Mouse (Mus musculus) neural tube, embryonic 13.5 days (tissue): ENCODE data around the gene Gfy. TPM values are rescaled to one million over a fixed set of nuclear protein-coding genes. Genes with fewer than 3 reads are reported as not detected.
A peak's percentile ranks its signal among the peaks of the same experiment; 100 is the strongest.
"Not testable (repeated sequence)": the region's sequence is repeated elsewhere in the genome, so short reads cannot be mapped to it uniquely, and the experiment has no call there.

Experiments
- ATAC-seq: fragments of 200-750 bp; cut with Nextera tagmentation; 2 replicates; pipeline ENCODE4 v1.8.0; 2017; ENCODE audit warnings: low read depth, mild to moderate bottlenecking, moderate TSS enrichment, moderate library complexity
- H3K27ac ChIP-seq: fragments of 300-500 bp; sonication (generic); replicated peaks from 2 replicates; pipeline ENCODE4 v1.5.1; 2015; ENCODE audit warnings: moderate library complexity, mild to moderate bottlenecking, inconsistent platforms
- H3K27me3 ChIP-seq: fragments of 300-500 bp; sonication (generic); 2 replicates; pipeline ENCODE4 v1.6.1; 2015; ENCODE audit warnings: mild to moderate bottlenecking, inconsistent platforms
- H3K36me3 ChIP-seq: fragments of 300-500 bp; sonication (generic); 2 replicates; pipeline ENCODE4 v1.6.1; 2015; ENCODE audit warnings: mild to moderate bottlenecking, inconsistent platforms
- H3K4me1 ChIP-seq: fragments of 300-500 bp; sonication (generic); replicated peaks from 2 replicates; pipeline ENCODE4 v1.6.1; 2015; ENCODE audit warnings: inconsistent platforms
- H3K4me2 ChIP-seq: fragments of 300-500 bp; sonication (generic); 2 replicates; pipeline ENCODE4 v1.6.1; 2015; ENCODE audit warnings: inconsistent platforms, mild to moderate bottlenecking, moderate library complexity
- H3K4me3 ChIP-seq: fragments of 300-500 bp; sonication (generic); 2 replicates; pipeline ENCODE4 v1.5.1; 2015; ENCODE audit warnings: mild to moderate bottlenecking, inconsistent platforms
- H3K9ac ChIP-seq: fragments of 300-500 bp; sonication (generic); 2 replicates; pipeline ENCODE4 v1.6.1; 2015; ENCODE audit warnings: moderate library complexity, mild to moderate bottlenecking, inconsistent platforms
- H3K9me3 ChIP-seq: fragments of 300-500 bp; sonication (generic); 2 replicates; pipeline ENCODE4 v1.6.1; 2016; ENCODE audit warnings: inconsistent platforms
- WGBS: fragments of 180-500 bp; shearing (Covaris S2); methylation state at CpG from one replicate; pipeline ENCODE4 v1.1.7; 2015; 5-methylcytosine and 5-hydroxymethylcytosine counted together
- polyA plus RNA-seq: library from polyadenylated mRNA; unstranded; fragments of >200 nt; fragmentation: Nextera tagmentation; extraction: Ambion mirVana; gene quantifications from 2 replicates; pipeline ENCODE4 v1.2.1, GENCODE M21; 2015

The Gfy gene
- polyA plus RNA-seq, 1 experiment from 2014 or later, result not detected

DNA sequence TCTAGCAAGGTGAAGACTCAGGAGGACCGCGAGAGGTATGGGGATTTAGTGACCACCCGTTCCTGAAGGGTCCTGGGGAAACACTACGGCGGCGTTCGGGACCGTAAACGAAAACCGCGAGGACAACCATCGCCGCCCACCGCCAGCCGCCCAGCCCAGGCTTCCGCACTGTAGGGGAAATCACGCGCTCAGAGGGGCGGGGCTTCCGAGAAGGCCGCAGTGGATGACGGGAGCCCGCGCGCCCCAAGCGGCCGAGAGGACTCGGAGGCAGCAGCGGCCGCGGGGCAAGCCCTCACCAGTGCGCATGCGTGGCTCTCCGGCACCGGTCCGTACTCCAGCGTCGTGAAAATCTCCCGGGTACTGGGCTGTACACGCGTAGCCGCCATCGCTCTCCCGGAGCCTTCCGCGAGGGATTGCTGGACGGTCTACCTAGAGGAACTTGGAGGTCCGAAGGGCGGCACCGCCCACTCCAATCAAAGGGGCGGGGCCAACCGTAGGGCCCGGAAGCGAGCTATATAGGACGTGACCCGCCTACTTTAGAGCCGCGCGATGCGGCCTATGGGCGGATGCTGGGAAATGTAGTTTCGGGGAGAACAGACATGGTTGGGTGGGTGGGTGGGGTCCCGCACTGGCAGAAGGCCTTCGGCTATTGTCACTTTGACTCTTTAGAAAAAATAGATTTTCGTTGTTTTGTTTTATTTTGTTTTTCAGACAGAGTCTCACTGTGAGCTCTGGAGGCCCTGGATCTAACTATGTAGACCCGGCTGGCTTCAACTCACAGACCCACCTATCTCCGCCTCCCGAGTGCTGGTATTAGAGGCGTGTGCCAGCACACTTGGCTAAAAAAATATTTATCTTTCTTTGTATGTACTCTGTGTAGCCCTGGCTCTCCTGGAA is 25.0 kb downstream of the Gfy start, which contains the start of the genes Pih1d1 and Aldh16a1:
Pih1d1 (plus strand) TSS at position 208 of the 897 bp plus-strand sequence.
Aldh16a1 (minus strand) TSS at position 489 of the 897 bp plus-strand sequence.
- peak within 1 kb of the TSS; percentile 81 for H3K4me2 ChIP-seq
- no peaks in the 10 kb centered on the region for H3K9me3 ChIP-seq
- ATAC-seq, result peak; percentile 97
- H3K27ac ChIP-seq, result peak within 1 kb of the TSS; percentile 96
- H3K36me3 ChIP-seq, result peaks cover 22% of the 10 kb centered on the region
- peak within 1 kb of the TSS; percentile 94 for H3K9ac ChIP-seq
- no peaks in the 10 kb centered on the region for H3K27me3 ChIP-seq
- peaks cover 30% of the 10 kb centered on the region for H3K4me1 ChIP-seq
- 5% methylated on average over 69 of the region's 69 CpGs for WGBS
- H3K4me3 ChIP-seq, result peak within 1 kb of the TSS; percentile 63

DNA sequence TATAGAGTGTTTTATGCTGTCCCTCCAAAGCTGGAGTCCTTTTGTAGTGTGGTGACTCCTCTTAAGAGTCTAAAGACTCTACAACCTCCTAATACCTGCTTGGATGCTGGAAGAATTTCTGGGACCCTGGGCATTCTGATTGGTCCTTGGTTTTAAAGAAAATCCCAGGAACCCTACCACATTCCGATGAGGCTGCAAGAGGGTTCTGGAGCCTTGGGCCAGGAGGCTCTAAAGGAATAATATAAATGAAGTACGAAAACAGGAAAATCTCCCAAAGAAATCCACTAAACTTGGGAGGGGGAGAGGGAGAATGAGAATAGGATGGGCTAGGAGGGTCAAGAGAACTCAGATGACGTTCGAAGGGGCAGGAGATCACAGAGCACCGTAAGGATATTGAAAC is 25.8 kb downstream of the Gfy start:
- Histone ChIP-seq H3K4me3 (peak overlapping the region; percentile 63), H3K36me3 (peaks cover 15% of the 10 kb centered on the region), H3K4me1 (peaks cover 30% of the 10 kb centered on the region), H3K4me2 (peak overlapping the region; percentile 81), H3K27me3 (no peaks in the 10 kb centered on the region), H3K27ac (peak overlapping the region; percentile 96), H3K9me3 (no peaks in the 10 kb centered on the region), H3K9ac (peak overlapping the region; percentile 94)
- WGBS, result 3% methylated on average over 5 of the region's 5 CpGs
- ATAC-seq, result 0 out of 2 replicates have a peak, but pooled peaks have one; percentile 3

DNA sequence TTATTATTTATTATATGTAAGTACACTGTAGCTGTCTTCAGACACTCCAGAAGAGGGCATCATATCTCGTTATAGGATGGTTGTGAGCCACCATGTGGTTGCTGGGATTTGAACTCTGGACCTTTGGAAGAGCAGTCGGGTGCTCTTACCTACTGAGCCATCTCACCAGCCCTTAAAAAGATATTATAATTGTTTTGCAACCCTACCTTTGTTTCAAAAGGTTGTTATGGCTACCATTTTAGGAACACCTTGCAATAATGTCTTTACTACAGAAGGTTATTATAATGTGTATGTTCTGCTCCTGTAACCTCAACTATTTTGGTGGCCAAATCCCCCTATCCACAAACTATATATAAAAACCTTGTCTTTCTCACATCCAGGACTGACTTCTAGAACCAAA is 26.3 kb downstream of the Gfy start:
- H3K27ac ChIP-seq, H3K27me3 ChIP-seq, ATAC-seq, H3K9me3 ChIP-seq, H3K36me3 ChIP-seq, H3K9ac ChIP-seq: not testable (repeated sequence)
- WGBS, result 94% methylated on average over 2 of the region's 2 CpGs
- H3K4me3 ChIP-seq, result peak overlapping the region; percentile 63; the same call in 1 of the 2 replicates
- H3K4me2 ChIP-seq, result peak overlapping the region; percentile 81; the same call in 1 of the 2 replicates
- H3K4me1 ChIP-seq, result peaks cover 30% of the 10 kb centered on the region

DNA sequence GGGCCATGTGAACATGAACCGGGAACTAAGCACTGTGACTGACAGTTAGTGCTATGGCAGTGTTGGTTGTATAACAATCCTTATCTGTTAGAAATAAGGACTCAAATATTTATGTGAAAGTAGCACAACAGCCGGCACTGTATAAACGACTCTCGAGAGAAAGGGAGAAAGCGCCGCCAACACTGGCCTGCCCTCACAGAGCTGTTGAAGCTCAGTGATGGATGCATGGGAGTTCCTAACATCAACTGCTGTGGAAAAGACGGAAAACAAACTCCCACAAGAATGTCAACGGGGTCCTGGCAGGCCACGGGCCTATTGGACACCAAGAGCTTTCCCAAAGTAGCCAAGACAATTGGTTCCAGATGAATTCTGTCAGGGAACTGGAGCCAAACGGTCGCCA is 28.1 kb downstream of the Gfy start:
- H3K27me3 ChIP-seq, result no peaks in the 10 kb centered on the region
- no peak overlapping the region for H3K4me2 ChIP-seq
- no peak for ATAC-seq
- H3K4me1 ChIP-seq, result peaks cover 30% of the 10 kb centered on the region
- no peak overlapping the region for H3K4me3 ChIP-seq
- WGBS, result 58% methylated on average over 11 of the region's 11 CpGs
- 0 out of 2 replicates have a peak, but pooled peaks cover 6% of the 10 kb centered on the region for H3K36me3 ChIP-seq
- H3K9me3 ChIP-seq, result no peaks in the 10 kb centered on the region
- no peak overlapping the region for H3K27ac ChIP-seq
- H3K9ac ChIP-seq, result no peak overlapping the region

DNA sequence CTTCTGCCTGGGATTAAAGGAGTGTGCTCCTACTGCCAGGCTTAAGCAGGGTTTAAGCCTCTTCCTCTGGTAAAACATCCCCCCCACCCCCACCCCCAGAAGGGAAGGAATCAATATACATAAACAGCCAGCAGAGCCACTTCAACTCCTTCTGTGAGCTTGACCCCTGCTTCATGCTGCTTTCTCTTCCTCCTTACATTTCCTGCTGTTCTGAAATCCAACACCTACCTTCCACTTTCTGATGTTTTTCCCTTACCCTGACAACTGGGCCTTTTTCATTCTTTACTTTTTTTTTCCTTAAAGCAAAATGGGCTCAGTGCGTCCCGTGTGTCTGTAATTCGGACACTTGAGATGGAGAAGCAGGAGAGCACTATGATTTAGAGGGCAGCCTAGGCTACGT is 29.0 kb downstream of the Gfy start:
- Histone ChIP-seq H3K4me1 (peaks cover 25% of the 10 kb centered on the region), H3K27me3 (no peaks in the 10 kb centered on the region), H3K4me2 (no peak overlapping the region), H3K4me3 (no peak overlapping the region), H3K27ac (no peak overlapping the region), H3K9me3 (no peaks in the 10 kb centered on the region), H3K36me3 (peaks cover 11% of the 10 kb centered on the region; the same call in 1 of the 2 replicates), H3K9ac (no peak overlapping the region)
- WGBS, result 79% methylated on average over 4 of the region's 4 CpGs
- ATAC-seq, result no peak

GRCm38 (mm10) chr7:45149545-45149944 is 29.8 kb downstream of the Gfy start:
- WGBS, result 31% methylated on average over 6 of the region's 6 CpGs
- no peaks in the 10 kb centered on the region for H3K9me3 ChIP-seq
- peaks cover 19% of the 10 kb centered on the region; the same call in 1 of the 2 replicates for H3K36me3 ChIP-seq
- no peak overlapping the region for H3K4me2 ChIP-seq
- ATAC-seq, result no peak
- no peak overlapping the region for H3K27ac ChIP-seq
- H3K4me3 ChIP-seq, result no peak overlapping the region
- no peaks in the 10 kb centered on the region for H3K27me3 ChIP-seq
- peaks cover 18% of the 10 kb centered on the region for H3K4me1 ChIP-seq
- H3K9ac ChIP-seq, result peak overlapping the region; percentile 31; the same call in 1 of the 2 replicates

GRCm38 (mm10) chr7:45148534-45149098 is 30.8 kb downstream of the Gfy start:
- no peak overlapping the region for H3K9ac ChIP-seq
- peaks cover 27% of the 10 kb centered on the region for H3K36me3 ChIP-seq
- ATAC-seq, result no peak
- H3K9me3 ChIP-seq, result no peaks in the 10 kb centered on the region
- WGBS, result 67% methylated on average over 4 of the region's 4 CpGs
- H3K4me2 ChIP-seq, result no peak overlapping the region
- H3K27ac ChIP-seq, result no peak overlapping the region
- H3K4me3 ChIP-seq, result no peak overlapping the region
- peaks cover 16% of the 10 kb centered on the region for H3K4me1 ChIP-seq
- no peaks in the 10 kb centered on the region for H3K27me3 ChIP-seq

DNA sequence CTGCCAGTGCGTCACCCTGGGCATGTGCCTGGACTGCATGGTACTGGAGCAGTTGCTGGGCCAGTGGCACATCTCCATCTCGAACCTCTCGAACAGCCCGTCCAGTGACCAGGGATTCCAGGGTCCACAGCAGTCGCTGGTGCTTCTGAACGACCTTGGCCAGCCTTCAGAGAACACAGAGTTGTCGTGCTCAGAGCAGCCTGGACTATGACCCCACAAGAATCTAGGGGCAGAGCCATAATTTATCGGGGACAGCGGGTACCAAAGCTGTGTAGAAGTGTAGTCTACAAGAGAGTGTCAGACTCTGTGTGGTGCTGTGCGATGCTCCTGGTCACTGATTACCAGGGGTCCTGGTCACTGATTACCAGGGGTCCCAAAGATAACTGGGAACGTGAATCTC is 31.5 kb downstream of the Gfy start:
- Histone ChIP-seq H3K36me3 (peaks cover 30% of the 10 kb centered on the region), H3K4me2 (no peak overlapping the region), H3K27ac (no peak overlapping the region), H3K4me3 (no peak overlapping the region), H3K9me3 (no peaks in the 10 kb centered on the region), H3K4me1 (peaks cover 12% of the 10 kb centered on the region; the same call in 1 of the 2 replicates), H3K27me3 (no peaks in the 10 kb centered on the region), H3K9ac (no peak overlapping the region)
- WGBS, result 88% methylated on average over 11 of the region's 11 CpGs
- ATAC-seq, result no peak

DNA sequence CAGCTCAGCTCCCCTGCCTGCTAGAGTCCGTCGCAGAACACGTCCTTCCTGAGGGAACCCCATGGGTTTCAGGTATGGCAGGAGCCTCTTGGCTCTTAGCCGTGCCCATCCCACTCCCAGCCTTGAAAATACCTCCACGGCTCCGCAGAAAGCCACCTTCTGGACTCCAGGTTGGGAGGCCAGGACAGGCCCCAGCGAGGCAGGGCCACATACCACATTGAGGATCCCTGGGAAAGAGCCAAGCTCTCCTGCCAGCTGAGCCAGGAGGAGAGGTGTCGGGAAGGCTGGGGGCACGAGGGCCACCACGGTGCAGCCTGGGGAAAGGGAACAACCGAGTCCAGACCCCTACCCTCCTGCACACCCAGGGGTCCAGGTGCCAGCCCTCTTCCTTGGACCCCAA is 32.1 kb downstream of the Gfy start:
- no peak overlapping the region for H3K9ac ChIP-seq
- 94% methylated on average over 11 of the region's 11 CpGs for WGBS
- H3K4me1 ChIP-seq, result peaks cover 12% of the 10 kb centered on the region; the same call in 1 of the 2 replicates
- peaks cover 36% of the 10 kb centered on the region for H3K36me3 ChIP-seq
- no peaks in the 10 kb centered on the region for H3K9me3 ChIP-seq
- ATAC-seq, result no peak
- H3K4me2 ChIP-seq, result no peak overlapping the region
- no peaks in the 10 kb centered on the region for H3K27me3 ChIP-seq
- H3K27ac ChIP-seq, result no peak overlapping the region
- H3K4me3 ChIP-seq, result no peak overlapping the region

DNA sequence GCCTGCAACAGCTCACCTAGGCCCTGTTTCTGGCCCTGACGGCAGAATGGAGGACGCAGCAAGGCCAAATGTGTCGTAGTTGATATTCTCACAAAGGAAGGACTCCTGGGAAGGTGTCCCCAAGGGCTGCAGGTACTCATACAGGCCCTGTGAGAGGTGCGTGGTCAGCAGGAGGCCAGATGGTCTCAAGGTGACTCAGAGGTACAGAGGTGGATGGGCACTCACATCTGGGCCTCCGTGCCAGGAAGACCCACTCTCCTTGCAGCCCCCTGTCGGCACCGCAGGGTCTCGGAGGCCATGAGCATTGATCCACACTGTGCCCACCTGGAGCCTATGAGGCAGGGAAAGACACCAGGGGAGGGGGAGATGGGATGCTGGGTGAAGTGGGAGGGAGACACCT is 33.9 kb downstream of the Gfy start:
- no peak overlapping the region for H3K9ac ChIP-seq
- H3K4me1 ChIP-seq, result 0 out of 2 replicates have a peak, but pooled peaks cover 2% of the 10 kb centered on the region
- H3K4me2 ChIP-seq, result no peak overlapping the region
- no peaks in the 10 kb centered on the region for H3K9me3 ChIP-seq
- ATAC-seq, result no peak
- 96% methylated on average over 8 of the region's 8 CpGs for whole genome bisulfite sequencing
- H3K27ac ChIP-seq, result no peak overlapping the region
- H3K27me3 ChIP-seq, result no peaks in the 10 kb centered on the region
- H3K4me3 ChIP-seq, result no peak overlapping the region
- peaks cover 43% of the 10 kb centered on the region for H3K36me3 ChIP-seq

- H3K9me3 ChIP-seq, result no peaks in the 10 kb centered on the region
- H3K36me3 ChIP-seq, result peaks cover 43% of the 10 kb centered on the region
- ATAC-seq, result no peak
- H3K4me1 ChIP-seq, result no peaks in the 10 kb centered on the region
- H3K27me3 ChIP-seq, result no peaks in the 10 kb centered on the region
- 84% methylated on average over 13 of the region's 13 CpGs for WGBS
- no peak overlapping the region for H3K27ac ChIP-seq
- 0 out of 2 replicates have a peak overlapping the region, but pooled peaks have one; percentile 8 for H3K9ac ChIP-seq
- no peak overlapping the region for H3K4me3 ChIP-seq
- no peak overlapping the region for H3K4me2 ChIP-seq
Observed at GRCm38 (mm10) chr7:45144368-45145174, 34.8 kb downstream of the Gfy start.
